Mouse (Mus musculus) urinary bladder, postnatal 10 days (tissue): Measurements from ENCODE around the gene Otulin.

Experiments
- DNase-seq: peaks from one replicate; pipeline ENCODE4 v3.0.0; 2022; ENCODE audit warnings: low spot score

Otulin gene

DNA sequence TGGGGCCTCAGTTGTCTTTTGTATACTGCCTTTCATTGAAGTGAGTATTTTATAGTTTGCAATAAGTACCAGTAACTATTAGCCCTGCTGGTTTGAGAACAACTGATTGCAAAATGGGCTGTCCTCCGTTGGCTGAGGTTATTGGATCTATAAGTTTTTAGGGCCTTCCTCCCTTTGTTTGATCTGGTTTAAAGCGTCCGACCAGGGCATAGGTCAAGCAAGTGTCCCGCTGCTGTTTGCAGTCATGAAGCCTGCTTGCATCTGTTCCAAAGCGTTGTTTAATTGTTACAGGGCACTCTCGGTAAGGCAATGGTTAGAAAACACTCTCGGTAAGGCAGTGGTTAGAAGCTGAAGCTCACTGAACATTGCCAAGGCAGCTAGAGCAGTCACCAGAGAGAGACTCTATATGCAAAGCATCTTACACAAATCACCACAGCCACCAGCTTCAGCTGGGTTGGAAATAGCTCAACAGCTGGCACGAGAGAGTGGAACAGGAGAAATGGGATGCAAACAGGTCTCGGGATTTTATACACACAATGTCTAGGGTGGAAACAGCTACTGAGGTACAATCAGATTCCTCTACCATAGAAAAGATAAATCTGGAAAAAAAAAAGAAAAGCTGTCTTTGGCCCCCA is 80.0 kb downstream of the Otulin start:
- DNase-seq: no peak

DNA sequence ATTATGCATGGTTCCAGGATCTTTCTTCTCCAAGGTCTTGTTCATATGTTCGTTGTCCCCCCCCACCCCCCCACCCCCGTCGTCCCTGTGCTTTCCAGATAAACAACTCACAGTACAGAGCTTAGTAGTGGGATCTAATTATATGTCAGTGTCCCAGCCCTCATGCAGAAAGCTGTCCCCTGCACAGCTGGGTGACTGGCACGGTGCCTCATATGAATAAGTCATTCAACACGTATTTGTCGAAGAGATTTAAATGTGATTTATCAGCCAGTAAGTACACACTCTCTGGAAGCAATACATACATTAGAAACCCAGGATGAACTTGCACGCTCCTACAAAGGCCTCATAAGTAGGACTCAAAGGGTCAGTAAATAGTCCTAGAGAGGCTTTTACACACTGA is 80.6 kb downstream of the Otulin start:
- no peak for DNase-seq

DNA sequence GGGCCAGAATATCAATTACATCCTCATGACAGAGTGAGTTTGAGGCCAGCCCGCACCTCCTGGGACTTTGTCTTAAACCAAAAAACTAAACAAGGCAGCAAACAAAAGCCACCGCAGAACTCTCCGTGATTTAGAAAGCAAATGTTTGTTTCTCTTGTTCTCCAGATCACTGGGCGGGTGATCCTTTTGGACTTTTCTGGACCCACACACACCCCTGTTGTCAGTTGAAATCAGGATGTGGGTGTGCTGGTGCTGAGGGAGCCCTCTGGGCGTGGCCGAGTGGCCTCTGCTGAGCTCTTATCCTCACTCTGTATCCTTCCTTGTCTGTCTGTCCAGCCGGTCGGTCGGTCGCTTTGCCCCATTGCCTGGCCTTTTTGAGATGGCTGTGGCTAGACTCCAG is 81.4 kb downstream of the Otulin start:
- DNase-seq: no peak

DNA sequence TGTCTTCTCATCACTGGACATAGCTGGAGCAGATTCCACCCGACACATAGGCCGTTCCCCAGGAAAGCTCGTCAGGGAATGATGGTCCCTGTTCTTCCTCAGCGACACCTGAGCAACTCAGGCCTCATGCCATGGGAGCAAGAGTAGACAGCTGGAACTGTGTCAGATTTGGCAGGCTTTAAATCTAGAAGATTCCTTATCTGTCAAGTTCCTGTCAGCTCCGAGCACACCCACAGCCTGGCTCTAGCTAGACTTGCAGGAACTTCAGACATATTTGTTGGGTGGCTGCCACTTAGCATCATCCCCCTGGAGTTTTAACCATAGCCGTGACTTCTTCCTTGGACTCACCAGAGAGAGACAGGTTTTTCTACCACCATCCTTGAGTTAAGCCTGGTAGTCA is 82.4 kb downstream of the Otulin start:
- DNase-seq: no peak

DNA sequence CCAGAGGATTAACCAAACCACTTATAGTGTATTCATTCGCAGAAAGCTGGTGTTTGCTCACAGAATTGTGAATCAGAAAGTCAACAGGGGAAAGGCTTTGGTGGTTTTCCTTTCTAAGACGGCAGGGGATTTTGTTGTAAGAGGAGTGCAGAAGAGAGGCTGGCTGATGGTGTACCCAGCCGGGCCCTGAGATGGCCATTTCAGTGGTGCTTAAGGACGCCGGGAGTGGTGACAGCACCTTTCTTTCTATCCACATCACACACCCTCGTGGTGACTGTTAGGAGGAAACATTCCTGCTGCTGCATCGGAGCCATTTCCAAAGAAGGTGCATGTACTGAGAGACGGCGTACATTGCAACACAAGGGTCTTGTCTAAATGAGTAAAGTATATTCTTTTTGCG is 85.3 kb downstream of the Otulin start:
- no peak for DNase-seq

DNA sequence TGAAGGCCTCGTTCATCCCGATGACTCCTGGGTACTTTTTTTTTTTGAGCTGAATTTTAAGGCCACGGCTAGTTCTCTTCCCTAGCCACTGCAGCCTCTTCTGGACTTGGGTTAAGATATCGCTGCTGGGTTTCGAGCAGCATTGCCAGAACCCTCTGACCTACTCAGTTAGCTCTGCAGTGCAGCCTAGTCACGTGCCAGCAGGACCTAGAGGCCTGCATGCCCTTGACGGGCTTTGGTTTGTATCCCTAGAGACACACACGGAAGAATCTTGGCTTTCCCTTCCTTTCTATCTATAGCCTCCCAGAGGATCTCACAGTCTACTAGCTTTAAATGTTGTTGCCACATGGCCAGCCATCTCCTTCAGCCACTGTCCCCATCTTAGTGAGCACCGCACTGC is 90.7 kb downstream of the Otulin start:
- DNase-seq: no peak

DNA sequence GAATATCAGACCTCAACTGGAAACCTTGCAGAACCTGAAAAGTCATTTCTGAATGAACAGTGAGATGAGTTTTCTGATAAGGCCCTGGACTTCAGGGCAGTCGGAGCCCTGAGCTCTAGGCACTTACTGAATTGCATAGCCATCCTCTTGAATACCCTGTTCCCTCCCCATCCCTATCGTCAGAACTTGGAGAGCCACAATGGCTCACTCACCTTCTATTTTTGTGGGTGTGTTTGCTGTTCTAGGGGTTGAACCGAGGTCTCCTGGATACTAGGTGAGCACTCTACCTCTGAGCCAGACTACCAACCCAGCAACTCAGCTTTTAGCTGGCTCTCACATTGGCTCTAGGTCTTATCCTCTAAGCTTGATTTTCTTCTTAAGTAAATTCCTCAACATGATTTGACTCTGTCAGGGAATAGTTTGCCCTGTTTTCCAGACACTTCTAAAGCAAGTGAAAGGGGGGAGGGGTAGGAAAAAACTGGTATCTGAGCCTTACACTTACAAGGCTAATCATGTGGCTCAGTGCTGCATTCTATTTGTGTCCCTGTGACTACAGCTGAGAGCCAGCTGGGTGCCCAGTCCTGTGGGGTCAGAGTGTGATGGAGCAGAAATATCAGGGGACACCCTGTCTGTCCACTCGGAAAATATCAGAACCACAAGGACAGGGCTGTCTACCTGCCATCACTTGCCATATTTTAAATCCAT is 92.8 kb downstream of the Otulin start:
- no peak for DNase-seq

DNA sequence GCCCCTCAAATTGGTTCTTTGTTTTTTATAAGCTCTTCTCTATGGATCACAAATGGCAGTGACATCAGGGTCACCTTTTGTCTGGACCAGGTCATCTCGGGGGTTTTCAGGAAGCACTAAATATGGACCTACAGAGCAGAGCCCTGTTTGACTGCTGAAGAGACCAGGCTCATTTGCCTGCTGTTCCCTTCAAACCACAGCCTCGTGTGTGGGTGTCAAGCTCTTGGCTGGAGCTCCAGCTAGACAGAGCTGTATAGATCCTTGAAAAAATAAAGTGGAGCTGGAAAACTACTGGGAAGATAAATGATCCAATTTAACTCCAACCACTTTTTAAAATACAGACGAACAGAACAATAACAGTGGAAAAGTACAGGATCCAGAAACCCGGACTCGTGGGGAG is 93.7 kb downstream of the Otulin start:
- DNase-seq: no peak

DNA sequence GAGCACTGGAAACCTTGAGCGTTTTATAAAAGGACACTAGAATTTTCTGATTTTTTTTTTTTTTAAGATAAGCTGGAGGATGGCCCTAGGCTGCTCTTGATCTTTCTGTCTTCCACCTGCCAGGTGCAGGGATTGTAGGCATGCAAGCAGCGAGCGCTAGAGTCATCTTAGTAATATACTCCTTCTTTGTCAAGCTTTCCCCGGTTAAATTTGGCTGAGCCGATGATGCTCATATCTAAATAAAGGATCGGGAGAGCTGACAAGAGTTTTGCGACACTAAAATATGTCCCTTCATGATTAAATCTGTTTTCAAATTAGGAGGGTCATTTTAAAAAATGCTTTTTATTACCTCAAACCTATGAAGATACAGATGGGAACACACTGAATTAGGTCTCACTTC is 94.3 kb downstream of the Otulin start:
- DNase-seq: no peak

DNA sequence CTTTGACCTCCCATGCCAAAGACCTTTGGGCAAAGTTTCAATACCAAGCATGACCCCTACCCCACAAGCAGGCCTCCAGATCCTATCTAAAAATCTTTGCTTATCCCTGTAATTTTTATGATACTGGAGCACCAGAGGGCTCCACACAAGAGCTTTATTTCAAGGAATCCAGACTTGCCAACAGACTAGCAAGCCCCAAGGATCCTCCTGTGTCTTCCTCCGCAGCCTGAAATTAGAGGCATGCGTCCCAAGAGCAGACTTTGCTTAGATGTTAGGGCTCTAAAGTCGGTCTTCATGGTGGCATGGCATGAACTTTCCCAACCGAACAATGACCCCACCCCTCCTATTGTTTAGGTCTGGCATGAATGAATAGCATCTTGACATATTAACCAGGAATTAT is 94.8 kb downstream of the Otulin start:
- DNase-seq: no peak

DNA sequence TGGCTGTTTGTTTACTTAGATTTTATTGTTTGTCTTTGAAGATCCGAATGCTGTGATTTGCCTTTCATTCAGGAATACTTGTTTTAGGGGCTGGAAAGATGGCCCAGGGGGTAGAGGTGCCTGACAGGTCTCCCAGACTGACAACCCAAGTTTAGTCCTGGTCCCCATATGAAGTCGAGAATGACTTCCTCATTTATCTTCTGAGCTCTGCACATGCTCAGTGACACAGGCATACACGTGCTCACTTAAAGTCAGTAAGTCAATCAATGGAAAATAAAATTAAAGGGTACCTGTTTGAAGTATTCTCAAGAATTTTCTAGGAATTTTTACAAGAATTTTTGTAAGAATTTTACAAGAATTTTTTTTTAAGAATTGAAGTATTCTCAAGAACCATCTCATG is 97.5 kb downstream of the Otulin start:
- DNase-seq: no peak

DNA sequence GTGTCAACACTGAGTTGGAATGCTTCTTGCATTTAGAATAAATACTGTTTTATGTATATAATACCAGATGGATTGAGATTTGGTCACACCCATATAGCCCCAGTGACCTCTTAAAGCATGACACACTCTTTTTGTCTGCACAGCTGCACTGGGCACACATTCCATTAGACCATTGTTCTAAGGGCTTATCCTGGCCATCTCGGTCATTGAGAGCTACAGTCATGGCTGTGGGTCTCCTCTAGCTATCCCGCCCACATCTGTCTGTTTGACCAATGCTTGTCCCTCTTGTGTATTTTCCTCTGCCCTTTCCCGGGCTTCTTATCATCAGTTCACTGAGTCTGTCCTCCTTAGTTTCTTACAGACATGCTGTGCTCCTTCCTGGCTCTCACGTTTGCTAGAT is 100.5 kb downstream of the Otulin start:
- no peak for DNase-seq

DNA sequence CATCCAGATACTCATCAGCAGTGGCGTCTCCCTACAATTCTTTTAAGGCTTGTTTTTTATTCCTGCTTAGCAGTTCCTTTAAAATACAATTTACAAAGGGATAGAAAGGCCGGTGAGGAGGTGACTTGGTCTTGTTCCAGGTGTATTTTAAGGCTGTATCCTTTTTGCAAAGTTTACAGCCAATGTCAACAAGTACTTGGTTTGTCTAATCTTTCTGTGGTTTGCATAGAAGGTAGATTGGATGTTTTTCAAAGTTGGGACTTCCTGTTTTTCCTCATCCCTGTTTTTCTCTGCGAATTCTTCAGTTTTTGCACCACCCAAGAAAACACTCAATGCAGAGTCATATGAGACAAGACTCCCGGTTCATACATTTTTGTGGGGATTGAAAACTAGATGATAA is 101.6 kb downstream of the Otulin start:
- DNase-seq: no peak

DNA sequence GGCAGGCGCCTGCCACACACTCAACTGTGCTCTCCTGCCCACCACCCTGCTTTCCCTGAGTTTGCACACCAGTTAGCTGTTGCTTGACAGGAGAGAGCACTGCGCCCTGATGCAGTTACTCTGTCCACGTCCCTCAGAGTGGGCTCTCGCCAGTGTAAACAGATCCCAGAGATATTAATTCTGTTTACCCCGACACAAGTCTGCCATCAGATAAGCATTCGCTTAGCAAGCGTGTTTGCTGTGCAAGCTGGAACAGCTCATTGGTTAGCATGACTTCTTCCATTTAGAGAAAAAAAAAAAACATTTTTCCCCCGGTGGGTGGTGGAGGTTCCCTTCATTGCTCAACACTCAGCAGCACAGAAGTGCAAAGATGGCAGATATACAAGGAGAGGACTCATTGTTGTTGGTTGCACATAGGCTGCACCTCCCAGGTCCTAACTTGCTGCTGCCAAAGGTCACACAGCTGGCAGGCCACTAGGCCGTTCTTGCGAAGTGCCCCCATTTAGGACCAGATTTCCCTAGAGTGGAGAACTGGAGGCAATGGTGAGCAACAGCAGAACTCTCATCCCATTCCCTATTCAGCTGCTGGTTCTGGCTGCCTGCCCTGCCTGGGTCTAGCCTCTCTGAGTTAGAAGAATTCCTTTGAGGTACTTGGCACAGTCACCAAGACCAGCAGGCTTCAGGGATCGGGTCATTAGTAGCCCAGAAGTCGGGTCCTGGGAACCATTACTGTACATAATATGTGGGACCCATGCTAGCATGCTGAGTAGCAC is 105.1 kb downstream of the Otulin start:
- DNase-seq: no peak

DNA sequence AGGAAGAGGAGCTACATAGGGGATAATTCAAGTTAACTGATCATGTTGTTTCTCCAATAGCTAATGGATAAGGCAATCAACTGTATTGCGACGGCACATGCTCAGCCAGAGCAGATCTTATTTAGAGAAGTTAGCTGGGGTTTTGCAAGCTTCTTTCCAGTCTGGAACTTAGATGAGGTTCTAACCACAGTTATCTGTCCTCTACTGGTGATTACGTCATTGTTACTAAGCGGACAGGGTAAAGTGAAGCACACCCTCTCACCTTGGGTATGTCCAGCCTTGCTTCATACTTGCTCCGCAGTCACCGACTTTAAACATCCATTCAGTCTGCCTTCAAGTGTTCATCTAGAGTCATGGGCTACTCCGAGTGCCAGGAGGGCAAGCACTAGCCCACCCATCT is 110.6 kb downstream of the Otulin start:
- DNase-seq: no peak

DNA sequence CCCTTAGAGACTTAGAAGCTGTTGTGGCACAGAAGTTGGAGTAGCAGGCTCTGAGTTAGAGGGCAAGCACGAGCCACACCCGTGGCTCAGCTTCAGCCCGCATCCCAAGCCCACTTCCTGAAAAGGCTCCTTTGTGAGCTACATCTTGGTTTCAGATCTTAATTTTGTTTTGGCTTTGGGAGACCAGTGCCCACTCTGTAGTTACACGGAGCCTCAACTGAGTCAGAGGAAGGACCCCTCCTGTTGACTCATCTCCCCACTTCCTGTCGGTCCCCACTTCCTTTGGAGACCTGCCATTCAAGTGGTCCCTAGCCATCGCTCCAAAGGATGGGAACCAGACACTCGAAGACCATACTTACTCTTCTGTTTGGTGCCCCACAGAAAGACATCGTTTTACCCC is 112.5 kb downstream of the Otulin start:
- DNase-seq: no peak

DNA sequence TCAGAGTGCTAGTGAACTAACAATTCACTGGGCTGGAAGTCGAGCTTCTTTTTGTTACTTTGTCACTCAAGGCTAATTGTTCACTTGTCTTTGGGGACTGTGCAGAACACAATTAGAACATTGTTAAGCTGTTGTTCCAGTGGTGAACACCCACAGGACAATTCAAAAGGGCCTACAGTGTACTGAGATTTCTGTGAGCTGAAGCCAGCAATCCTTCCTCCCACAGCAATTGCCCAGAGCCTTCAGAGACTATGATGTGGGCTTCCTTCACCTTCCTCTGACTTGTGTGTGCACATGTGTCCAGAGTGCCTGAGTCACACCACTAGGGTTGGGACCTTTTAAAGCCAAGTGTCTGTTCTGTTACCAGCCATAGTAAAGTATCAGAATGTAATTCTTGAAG is 113.6 kb downstream of the Otulin start:
- DNase-seq: no peak

DNA sequence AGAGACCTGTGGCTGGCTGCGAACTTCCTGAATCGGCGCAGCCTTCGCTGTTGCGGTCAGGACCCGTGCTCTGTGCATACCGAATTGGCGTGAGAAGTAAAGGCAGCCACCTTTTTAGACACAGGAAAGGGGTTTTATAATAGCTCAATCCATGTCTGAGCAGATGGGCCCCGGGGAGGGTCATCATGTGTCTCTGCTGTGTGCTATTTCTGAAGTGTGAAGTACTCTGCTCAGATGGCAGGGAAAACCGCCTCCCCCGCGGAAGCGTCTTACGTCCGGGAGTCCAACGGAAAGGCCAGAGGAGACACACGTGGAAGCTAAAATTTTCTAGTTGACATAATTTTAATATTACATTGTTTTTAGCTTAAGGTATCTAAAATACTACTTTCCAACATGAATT is 121.5 kb downstream of the Otulin start:
- DNase-seq: no peak

DNA sequence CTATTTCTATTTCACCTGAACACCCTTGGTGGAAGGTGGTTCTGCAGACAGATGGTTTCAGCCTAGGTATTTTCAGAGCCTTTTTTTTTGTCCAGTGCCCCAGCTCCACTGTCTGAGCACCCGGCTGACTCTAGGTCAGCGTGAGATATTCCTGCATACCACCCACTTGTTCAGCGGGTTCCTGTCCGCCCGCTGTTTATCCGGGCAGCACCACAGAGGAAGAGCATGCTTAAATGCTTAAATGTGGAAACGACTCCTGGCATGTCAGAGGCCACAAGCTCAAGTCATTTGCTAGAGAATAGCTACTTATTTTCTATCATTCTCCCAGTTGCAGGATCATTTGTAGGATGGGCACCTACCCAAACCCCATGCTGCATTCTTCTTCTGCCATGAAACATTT is 122.3 kb downstream of the Otulin start:
- DNase-seq: no peak

DNA sequence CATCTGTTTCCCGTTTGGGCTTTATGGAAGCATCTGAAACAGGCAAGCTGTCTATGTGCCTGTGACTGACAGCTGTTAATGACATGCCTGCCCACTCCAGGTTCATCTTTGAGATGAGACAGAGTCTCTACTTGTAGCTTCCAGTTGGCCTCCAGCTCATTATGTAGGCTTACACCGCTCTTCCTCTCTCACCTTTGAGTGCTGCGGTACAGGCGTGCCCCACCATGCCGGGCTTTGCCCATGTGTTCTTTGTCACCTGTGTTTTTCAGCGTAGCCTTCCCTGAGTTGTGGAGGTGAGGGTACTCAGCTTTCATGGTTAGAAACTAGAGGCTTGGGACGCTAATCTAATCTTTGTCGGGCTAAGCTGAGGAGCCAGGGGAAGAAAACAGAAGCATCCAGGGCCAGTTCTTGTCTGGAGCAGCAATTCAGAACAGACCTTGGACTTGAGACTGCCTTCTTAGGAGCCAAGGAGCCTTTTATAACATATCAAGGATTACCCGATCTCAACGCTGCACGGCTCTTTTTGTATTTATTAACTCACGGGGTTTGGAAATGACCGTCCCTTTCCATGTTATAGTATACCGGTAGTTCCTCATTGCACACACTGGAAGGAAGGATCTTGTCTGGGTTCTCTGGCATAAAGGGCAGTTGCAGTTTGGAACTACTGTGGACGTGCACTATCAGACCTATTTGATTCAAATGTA is 123.4 kb downstream of the Otulin start:
- DNase-seq: no peak

DNA sequence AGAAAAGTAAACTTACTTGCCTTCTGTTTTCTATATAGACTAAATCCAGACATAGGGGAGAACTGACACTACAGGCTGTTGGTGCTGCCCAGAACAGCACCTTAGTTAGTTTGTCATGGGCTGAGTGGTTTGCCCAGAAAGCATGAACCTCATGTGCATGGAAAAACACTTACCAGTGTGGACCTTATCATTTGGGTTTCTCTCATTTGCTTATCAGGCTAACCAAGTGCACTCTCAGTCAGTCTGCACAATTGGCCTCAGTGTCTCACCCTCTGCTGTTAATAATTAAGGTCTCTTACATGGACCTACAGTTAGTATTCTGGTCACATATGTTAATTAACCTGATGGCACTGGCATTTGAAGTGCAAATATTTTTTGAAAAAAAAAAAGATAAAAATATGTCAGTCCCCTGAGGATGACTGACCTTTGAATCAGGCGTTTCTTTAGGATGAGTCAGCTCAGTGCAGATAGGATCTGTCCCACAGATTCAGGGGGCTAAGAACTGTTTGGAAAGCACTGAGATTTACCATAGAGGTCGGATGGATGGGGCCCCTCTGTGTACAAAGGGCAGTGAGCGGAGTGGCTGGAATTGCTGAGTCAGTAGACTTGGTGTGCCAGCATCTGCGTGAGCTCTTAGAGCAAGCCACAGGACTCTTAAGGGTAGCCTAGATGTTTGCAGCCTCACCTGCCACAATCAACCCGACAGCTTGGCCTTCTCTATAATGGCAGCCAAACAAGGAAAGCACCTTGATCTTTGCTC is 124.2 kb downstream of the Otulin start:
- no peak for DNase-seq
